Mouse (Mus musculus) embryonic fibroblast, embryonic 13.5 days (primary cell): Measurements from ENCODE around the gene Mup10. TPM values are rescaled to one million over a fixed set of nuclear protein-coding genes. Genes with fewer than 3 reads are reported as not detected.
"Not testable (repeated sequence)": the region's sequence is repeated elsewhere in the genome, so short reads cannot be mapped to it uniquely, and the experiment has no call there.

Source experiments
- H3K27ac ChIP-seq: 2 replicates; pipeline ENCODE4 v1.5.1; 2012; ENCODE audit warnings: low read length, control low read depth, inconsistent platforms; ENCODE audit not compliant: insufficient read depth
- H3K4me1 ChIP-seq: 2 replicates; pipeline ENCODE4 v1.6.1; 2011; ENCODE audit warnings: low read length; ENCODE audit not compliant: control insufficient read depth, insufficient read depth
- H3K4me3 ChIP-seq: 2 replicates; pipeline ENCODE4 v1.5.1; 2011; ENCODE audit warnings: mild to moderate bottlenecking, control low read depth, low read length; ENCODE audit not compliant: insufficient read depth
- polyA plus RNA-seq: library from polyadenylated mRNA; stranded (reverse); fragments of >200 nt; gene quantifications from 2 replicates; pipeline ENCODE4 v1.2.4, GENCODE M21; 2011; ENCODE audit warnings: low read depth; ENCODE audit not compliant: missing spikeins, insufficient read length

Gene Mup10
- polyA plus RNA-seq: not detected in 2 replicates

- H3K4me1 ChIP-seq, H3K27ac ChIP-seq, H3K4me3 ChIP-seq: not testable (repeated sequence)
These were observed at the start of gene Mup10 for GRCm38 (mm10) chr4:60582099-60582498. Gene Mup10 (minus strand): TSS chr4:60582199.

Other genes starting within 250 kb of the Mup10 start
- gene Mup9, start 160.2 kb downstream of the Mup10 start, polyA plus RNA-seq: not detected in 2 replicates
- not detected in 2 replicates for gene Mup1, start 80.2 kb downstream of the Mup10 start, polyA plus RNA-seq
- not detected in 2 replicates for gene Mup11, start 80.2 kb upstream of the Mup10 start, polyA plus RNA-seq
- gene Mup12, start 159.1 kb upstream of the Mup10 start, polyA plus RNA-seq: not detected in 2 replicates
- gene Mup22, start 239.3 kb upstream of the Mup10 start, polyA plus RNA-seq: not detected in 2 replicates